Mouse (Mus musculus) NIH3T3 (cell line): ENCODE measurements around the gene Tpte.

ENCODE experiments used
- DNase-seq: peaks from one replicate; pipeline ENCODE4 v3.0.0-alpha.2; 2012; ENCODE audit warnings: low read depth

Tpte gene

DNA sequence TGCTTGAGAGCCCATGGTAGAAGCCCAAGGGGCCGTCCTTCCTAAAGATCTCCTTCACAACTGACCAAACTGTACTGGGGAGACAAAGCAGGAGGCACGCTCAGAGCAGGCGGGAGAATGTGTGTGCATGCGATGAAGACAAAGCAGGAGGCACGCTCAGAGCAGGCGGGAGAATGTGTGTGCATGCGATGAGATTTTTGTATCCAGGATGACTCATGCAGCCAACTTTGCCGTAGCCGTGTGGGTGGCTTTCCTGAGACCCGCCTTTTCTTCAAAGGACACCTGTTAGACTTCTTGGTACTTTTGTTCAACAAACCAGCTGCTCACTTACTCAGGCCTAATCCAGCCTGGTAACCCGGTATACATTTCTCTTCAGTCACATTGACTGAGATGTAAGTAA, 97.7 kb downstream of the Tpte start:
- no peak for DNase-seq

DNA sequence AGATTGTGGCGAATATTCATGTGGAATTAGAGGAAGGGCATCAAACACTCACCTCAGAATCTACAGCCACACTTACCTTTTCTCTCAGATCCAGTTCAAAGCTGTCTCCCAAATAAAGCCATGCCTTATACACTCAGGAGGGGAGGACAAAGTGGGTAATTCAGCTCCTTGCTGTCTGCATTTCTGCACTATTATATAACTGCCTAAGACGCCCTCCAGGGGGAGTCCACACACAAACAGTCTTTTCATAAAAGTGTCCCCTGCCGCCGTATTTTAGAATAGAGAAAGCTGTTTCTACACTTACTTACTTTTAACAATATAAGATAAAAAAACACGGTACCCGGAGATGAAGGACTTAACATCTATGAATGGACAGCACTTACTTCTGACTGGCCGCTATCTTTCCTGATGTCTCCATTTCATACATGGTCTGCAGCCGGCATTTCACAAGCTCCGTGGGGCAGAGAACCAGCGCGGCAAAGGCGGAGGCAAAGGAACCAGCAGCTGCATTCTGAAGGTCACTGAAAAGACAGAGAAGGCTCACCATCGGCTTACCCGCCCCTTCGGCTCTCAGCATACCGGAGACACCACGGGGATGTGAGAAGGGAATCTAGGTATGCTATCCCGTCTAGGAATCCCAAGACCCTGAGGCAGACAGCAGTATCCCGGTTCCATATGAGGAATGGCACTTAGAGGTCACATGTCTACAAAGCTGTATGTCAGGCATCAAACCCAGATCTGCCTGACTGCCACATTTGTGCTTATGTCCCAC, 99.8 kb downstream of the Tpte start:
- peak; percentile 15 for DNase-seq

DNA sequence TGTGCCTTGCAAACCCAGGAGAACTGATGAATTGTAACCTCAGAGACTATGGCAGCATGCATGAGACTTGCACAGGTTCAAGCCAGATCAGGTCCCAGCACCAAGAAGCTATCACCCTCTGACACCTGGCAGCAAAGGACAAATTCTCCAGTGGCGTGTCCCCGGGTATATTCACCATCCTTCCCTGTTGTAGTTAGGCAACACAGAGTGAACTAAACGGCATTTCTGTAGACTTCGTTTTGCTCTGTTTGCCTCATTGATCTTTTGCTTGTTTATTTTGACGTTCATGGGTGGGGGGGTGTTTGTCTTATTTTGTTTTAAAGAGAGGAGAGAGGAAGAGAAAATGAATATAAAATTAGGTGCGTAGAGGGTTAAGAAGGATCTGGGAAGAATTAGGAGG, 101.9 kb downstream of the Tpte start:
- DNase-seq, result no peak

DNA sequence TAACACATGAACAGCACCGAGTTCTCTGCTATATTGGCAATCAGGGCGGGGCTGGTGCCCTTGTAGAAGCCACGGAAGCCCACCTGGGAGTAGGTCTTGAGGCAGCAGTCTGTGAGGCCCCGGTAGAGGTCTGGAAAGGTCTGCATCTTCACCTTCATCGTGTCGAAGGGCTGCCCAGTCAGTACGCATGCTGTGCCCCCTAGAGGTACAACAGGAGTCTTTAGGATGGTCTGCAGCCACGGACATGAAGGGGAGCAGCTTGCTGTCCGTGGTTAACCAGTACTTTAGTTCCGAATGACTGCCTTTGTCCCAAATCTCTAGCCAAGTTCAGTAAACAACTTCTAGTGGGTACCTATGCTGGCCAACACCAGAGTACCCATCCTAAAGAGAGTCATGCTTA, 106.6 kb downstream of the Tpte start:
- no peak for DNase-seq

DNA sequence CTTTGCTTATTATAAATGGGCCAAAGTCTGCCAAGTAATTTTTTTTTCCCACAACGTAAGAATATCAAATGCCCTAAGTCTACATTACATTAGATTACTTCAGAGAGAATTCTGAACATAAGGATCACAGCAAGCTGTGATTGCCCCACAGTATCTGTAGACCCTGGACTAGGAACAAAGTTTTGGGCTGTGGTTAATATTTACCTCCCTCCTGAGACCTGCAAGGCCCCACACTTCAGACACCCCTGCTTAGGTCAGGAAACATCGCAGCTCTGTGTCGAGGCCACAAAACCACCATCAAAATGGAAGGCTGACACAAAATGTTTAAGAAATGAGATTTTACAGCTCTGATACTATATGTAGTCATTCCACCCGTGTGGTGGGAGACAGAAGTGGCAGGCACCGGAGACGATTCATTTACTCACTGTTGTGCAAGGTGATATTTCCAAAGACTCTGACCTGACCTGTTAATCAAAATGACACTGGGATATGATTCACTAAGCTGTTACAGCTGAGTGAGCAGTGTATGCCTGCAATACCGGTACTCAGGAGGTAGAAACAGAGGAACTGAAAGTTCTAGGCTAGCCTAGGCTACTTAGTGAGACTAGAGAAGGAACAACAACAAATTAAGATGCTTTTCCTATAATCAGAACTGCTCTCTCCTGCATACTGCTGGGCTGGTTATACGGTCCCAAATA, 107.7 kb downstream of the Tpte start:
- peak; percentile 14 for DNase-seq

DNA sequence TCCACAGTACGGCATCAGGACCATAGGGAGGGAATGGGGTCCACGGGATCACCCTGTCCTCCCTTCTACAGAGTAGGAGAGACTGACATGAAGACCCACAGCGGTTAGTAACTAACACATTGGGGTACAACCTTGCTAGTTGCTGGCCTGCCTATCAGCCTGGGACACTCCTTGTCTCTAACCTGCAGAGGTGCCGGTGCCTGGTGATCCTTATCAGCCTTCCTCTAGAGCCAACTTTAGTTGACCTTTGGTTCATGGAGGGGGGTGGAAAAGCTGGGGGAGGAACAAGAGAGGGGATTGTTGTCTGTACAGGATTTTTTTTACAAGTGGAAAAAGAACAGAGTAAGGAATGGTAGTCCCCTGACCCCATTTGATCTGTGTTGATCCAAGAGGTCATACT, 111.2 kb downstream of the Tpte start:
- no peak for DNase-seq

DNA sequence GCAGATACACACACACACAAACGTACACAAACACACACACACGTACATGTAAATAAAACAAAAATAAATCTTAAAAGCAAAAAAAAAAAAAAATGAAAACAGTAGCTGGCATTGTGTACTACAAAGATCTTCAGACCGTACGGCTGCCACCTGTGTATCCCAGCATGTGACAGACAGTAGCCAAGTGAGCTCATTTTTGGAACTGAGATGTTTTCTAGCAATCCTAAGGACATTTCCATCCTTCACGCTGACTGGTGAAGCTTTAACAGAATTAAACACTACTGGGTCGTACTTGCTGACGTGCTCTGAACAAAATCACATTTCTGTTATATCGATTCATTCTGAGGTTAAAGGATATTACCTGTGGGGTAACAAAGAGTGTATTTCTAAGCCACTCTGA, 112.0 kb downstream of the Tpte start:
- no peak for DNase-seq

DNA sequence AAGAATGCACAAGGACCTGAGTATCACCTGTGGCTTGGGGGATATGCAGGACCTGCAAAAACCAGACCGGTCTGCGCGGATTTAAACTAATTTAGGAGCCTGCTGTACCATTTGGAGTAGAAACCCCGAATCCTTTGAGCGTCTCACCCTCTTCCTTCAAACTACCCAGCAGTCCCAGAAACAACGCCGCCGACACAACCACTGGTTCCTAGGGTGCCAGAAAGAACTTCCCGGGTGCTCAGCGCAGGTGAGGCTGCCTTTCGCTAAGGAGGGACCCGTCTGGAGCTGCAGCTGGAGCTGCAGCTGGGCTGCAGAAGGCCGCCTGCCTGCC, 114.5 kb downstream of the Tpte start:
- no peak for DNase-seq

DNA sequence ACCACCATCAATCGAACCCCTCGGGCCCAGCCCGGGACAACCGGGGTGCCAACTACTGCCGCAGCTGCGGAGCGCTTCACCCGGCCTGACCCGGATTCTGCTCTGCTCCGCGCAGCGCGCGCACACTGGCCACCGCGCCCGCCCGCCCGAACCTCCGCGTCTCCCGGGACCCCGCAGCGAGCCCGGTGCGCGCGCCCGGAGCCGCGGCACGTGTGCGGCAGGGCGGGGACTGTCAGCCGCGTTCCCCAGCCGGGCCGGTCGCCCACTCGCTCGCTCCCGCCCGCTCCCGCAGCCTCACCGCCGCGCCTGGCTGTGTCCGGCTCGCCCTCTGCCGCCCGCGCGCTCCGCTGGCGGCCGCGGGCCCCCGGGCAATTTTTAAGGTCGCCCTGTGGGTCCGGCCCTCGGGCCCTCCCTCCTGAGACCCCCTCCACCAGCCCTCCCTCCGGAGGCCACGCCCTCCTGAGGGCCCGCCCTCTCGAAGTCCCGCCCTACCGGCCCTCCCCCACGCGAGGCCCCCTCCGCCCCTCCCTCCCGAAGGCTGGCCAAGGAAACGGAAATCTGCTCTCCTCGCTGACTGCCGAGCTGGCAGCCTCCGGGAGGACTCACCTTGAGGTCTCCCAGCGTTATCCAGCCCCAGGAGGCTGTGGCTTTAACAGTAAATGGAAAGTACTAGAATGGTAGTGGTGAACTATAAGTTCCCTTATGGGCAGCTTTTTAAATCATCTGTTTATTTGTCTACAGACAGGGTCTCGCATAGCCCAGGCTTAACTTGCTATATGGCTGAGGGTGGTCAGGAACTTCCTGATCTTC, 115.1 kb downstream of the Tpte start, which contains the start of gene Slc25a15:
Slc25a15 (minus strand) TSS at position 456 of the 810 bp plus-strand sequence.
- DNase-seq, result peak; percentile 95

DNA sequence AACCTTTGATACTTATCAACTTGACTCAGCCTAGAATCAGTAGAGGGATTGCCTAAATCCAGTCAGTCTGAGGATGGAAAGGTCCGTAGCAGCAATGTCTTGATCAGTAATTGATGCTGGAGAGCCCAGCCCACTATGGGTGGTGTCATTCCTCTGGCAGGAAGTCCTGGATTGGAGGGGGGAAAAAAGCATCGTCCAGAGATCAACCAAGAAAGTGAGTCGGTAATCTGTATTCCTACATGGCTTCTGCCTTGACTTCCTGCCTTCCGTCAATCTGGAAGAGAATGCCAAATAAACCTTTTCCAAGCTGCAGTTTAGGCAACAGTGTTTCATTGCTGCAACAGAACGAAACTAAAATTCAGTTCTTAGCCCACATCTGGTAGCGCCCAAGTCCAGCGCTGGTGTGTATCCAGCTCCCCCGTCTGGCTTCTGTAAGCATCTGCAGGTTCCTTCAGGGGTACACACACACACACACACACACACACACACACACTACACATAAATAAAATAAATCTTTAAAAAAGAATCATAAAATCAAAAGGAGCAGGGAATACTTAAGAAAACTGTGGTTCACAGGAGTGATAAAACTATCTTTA, 116.1 kb downstream of the Tpte start:
- DNase-seq, result peak; percentile 35

DNA sequence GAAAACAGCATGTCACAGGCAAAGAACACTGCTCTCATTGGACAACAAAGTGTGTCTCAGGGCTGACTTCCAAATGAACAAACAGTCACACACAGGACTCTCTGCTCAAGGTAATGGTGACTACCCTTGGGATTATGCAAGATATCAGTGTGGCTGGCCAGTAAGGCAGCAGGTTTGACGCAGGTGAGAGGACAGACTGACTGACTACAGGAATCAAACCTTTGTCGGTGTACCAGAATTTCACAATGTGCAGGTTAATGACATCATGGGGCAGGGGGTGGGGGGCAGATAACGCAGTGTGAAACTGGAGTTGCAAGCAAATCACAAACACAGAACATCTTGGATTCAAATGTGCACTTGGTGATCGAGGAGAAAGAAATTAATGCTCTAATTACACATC, 117.4 kb downstream of the Tpte start:
- no peak for DNase-seq

DNA sequence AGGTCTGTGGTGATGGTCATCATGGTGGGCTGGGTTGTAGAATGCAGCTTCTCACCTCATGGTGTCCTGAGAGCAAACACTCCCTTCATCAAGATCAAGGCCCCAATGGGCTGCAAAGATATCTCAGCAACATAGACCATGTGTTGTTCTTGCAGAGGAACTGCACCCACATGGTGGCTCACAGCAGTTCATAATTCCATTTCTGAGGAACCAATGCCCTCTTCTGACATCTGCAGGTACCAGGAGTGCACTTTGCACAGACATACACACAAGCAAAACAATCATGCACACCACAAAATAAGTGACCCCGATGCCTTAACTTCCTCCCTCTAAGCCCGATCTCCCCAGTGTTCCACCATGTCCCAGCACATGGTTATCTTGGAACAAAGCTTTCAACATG, 120.0 kb downstream of the Tpte start:
- no peak for DNase-seq

DNA sequence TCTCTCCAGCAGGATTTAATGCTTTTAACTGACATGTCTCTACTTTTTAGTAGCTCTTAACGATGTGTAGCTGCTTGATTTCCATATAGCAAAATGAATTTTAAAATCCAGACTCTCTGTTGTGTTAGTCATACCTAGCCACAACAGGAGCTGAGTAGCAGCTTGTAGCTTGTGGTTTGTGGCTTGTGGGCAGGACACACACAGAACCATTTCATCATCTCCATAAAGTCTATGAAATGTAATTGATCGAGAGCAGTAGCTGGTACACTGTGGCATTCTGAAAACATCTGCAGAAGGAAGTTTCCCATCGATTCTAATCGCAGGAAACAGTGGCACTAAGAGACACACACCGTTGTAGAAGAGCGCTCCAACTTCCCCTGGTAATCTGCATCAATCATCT, 122.5 kb downstream of the Tpte start:
- DNase-seq, result no peak

DNA sequence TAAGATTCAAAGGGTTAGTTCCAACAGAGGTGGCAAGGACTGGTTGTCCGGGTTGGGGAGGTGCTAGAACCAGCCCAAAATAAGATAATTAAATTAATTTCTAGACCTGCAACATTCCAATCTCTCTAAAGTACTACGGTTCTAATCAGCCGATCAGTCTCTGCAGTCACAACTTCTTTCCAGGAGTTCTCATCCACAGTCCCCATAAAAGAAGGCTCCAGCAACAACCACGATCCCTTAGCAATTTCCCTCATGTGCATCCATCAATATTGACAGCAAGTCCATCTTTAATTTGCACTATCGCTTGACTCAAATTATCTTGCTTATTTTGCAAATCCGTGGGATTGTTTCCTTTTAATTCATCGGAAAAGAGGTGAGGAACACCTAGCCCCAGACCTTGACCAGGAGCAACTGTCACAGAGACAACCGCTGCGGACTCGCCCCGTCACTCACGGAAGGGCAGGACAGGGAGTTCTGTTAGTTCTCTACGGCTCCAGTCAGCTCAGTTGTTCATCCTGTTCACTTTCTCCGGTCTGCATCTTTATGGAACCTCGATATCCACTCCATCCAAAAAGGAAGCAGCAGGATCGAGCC, 127.5 kb downstream of the Tpte start:
- DNase-seq, result no peak

DNA sequence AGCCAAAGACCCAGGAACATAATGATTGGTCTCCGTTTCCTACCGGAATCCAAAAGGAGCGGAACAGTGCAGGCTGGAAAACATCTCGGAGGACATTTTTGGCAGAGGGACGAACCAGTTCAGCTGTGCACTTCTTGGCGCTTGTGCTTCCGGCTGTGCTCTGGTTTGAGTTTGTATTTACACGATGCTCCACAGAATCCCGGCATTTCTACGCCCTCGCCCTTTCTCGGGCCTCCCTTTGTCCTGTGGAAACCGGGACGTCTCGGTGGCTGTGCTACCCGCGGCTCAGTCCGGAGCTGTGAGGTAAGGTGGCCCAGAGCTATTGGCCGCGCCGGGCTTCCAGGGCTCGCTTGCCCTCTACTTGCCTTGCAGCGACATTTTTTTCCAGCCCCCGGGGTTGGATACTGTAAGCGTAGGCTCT, 128.1 kb downstream of the Tpte start, which contains the start of gene Mrps31:
Mrps31 (plus strand) TSS at position 80 of the 421 bp plus-strand sequence.
- peak; percentile 96 for DNase-seq

DNA sequence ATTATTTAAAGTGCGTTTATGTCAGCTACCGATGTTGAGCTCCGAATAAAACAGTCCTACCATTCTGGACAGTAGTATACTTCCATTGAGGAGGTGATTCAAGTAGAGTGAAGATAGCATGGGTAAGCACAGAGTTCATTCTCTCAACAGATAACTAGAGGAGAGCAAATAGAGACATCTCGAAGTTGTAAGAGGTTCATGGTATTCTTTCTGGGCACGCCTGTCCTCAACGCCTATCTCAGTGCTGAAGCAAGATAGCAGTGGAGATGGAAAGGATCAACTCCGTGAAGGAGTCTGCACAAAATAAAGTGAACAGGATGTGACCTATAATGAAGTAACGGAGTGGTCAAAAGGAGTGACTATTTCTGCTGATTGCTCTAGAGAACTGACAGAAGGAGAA, 128.7 kb downstream of the Tpte start:
- DNase-seq, result no peak
